Mouse (Mus musculus) urinary bladder, postnatal 4 days (tissue): ENCODE data around the gene Adamtsl1.

Experiments
- DNase-seq, 2 experiments: peaks; one replicate each; pipeline ENCODE4 v3.0.0; 2021 to 2022; ENCODE audit warnings: low spot score in 2 of 2

Gene Adamtsl1

DNA sequence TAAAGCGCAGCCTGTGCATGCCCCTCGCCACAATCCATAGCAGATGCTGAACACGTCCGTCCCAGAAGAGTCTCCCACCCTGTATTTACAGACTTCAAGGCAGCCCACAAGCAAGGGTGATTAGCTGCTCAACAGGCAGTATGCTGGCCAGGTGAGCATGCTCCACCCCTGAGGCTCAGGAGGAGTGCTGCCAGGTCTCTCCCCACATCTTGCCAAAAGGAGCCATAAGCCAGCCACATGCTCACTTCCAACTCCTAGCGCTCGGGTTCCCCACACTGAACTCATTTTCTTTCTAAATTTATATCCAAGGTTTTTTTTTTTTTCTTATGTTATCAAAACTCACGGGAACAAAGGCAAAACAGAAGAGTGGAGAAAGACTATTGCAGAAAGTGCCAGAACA is 687.8 kb downstream of the Adamtsl1 start:
- DNase-seq: no peak

DNA sequence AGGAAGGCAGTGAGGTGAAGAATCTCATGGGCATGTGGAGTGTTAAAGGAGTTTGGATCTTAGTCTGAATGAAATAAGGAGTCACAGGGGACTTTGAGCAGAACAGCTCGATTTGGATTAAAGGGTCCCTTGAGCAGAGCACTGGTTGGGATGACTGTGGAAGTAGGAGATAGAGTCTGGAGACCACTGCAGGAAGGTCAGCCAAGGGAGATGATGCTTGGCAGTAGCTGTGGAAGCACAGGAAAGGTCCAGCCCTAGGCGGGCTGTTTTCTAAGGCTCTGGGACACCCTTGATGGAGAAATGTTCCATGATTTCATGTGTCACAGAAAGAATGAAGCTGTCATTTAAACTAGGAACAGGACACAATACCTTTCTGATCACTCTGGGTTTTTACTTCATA is 689.3 kb downstream of the Adamtsl1 start:
- DNase-seq: no peak

DNA sequence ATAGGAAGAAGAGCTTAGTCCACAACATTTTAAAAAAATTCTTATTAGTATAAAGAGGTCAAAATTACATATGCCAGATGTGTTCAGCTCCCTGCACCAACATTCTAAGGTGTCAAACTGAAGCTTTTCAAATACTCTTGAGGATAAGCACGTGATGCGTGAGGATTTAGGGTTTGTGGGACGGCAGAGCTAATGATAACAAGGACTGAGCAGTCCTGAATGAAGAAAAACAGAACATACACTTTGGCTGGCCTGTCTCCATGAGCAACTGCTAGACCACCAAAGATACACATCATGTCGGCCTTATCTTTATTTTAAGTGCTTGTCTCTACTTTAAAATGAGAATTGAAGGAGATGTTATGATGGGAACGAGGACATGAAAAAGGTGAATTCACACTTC is 710.9 kb downstream of the Adamtsl1 start:
- DNase-seq: no peak

DNA sequence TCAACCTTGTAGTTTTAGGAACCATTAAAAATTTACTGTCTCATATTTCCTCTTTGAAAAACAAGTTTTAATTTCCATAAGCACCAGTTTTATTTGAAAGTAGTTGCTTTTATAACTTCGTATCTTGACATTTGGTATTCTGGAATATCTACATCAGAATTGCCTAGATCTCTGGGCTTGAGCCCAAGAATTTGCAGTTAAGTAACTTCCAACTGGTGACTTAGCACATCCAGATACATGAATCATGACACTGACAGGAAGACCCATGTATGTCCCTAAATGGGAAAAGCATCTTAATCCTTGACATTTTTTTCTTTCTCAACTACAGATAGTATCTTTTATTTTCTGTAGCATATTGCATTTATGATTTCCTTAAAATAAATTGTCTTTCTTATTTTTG is 713.1 kb downstream of the Adamtsl1 start:
- no peak for DNase-seq

DNA sequence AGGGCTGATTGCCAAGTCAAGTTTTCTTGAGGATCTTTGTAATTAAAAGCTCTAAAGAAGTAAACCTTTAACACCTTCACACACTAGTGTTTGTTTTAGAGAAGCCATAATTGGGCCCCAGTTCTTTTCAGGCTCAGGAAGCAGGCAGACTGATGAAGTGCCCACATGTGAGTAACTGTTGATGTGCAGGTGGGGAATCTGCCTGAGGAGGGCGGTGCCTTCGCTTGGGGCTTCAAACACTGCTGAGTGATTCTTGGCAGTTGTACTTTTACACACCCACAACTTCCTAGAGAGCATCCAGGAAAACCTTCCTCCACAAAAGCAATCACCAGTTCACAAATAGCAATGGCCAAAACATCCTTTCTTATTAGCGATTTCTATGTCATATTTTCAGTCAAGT is 719.2 kb downstream of the Adamtsl1 start:
- no peak for DNase-seq

DNA sequence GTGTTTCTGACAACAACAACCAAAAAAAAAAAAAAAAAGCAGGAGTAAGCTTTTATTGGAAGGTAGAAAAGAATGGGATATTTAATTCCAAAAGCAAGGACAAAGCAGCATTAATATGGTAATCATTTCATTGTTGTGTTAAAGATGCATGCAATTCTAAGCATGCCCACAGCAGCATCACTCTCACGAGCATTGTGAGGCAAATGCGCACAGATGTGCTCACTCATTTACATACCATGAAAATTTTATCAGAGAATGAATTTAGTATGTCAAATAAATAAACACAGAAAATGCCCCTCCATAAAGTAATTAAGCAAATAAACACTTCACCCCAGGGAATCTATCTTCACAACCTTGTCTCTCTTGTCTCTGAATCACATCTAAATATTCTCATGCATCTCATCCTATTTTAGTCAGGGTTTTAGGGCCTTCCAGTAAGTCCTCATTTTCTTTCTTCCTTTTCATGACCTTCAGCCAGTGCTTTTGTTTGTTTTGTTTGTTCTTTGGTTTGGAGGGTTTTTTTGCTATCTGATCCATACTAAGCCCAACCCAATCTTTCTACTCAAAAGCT is 728.0 kb downstream of the Adamtsl1 start:
- no peak for DNase-seq

DNA sequence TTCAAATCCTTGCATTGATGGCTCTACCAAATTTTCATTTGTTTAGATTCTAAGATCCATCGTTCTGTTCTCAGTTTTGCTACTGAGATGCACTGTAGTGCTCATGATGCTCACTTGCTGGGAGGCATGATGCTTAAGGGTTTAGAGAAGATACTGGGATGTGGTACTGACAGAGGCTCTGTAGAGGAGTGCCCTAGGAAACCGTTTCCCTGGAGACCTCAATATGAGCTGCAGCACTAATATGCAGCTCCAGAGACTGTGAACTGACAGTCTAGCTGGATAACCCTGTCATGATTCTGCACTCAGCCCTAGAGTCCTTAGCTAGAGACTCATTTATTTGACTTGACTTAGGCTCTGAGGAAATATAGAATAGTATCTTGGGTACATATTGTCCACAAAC is 756.1 kb downstream of the Adamtsl1 start:
- no peak for DNase-seq

DNA sequence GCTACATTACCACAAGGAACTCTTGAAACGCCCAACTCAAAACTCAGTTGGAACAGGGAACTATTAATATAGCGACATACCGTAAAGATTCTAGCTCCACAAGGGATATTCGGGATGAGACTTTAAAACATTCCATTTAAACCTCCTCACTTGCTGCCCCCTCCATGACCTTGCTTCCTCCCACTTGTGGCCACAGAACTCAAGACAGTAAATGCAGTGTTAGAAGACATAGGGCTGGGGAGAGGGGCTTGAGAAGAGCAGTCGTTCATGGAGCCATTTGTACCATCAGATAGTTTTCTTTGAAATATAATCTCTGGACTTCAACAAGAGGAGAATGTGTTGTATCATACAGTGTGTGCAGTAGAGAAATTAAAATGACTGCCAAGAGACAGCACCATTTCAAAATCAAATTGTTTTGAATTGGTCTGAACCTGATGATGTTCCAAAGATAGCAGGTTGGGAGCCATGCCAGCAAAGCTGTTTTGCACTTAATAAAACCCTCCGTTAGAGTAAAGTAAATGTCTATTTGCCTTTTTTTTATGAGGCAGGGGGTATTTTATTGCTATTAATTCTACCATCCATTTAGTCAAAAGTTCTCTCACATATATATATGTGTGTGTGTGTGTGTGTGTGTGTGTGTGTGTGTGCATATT is 759.9 kb downstream of the Adamtsl1 start:
- DNase-seq: no peak

DNA sequence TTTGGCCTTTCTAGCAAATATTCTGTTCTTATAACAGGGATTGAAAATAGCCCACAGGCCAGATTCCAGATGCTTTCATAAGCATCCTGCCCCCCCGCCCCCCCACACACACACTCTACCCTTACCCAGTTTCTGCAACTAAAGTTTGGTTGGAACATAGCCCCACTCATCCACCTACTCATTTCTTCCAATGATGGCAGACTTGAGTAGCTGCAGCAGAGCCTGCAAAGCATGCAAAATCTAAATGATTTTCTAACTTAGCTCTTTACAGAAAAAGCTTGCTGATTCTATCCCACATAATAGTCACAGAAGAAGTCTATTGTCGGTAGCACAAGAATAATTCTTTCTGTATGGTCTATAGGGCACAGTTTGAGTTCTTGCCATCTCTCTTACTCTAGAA is 760.7 kb downstream of the Adamtsl1 start:
- no peak for DNase-seq

DNA sequence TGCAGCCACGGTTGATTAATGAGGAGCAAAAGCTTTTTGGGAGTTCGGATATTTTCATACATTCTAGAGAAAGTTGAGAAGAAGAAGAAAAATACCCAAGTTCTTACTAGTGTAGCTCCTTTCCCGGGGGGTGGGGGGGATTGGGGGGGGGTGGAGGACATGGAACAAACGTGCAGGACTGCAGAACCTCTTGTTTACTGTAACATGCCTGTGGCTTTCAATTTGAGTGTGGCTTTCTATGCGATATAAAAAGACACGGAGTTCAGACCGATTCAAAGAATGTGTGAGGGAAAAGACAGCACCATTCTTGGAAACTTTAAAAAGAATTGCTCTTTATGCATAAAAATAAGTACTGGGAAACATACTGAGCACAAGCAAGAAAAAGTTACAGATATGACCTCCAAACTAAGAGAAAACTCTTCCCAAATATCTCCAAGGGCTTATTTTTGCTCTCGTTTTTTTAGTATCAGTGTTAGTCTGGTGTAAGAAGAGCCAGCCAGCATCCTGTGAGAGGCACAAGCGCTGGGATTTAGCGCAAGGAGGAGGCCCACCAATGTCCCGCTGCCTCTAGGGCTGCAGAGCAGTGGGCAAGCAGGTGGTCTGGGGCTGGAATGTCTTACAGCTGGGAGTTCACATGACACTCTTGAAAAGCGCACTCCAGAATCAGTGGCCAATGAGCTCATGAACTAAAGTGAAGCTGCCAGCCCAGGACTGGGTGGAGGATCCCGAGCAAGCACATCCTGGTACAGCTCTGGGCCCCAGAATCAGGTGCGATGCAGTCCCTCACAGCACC is 762.2 kb downstream of the Adamtsl1 start:
- DNase-seq: no peak

DNA sequence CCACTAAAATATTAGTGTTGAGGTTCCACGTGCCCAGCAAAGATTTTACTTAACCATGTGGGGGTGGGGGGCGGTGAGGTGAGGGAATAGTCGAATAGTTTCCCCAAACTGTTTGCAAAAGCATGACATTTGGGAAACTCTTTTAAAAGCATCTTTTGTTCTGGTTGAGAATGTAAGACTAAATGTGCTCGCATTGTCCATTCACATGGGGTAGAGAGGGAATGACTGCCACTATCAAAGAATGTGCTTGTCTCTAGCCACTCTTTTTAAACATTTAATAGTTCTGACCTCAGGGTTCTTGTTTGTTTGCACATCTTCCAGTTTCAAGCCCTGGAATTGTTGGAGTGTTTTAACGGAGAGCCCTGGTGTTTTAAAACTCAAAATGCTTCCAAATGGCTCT is 764.6 kb downstream of the Adamtsl1 start:
- no peak for DNase-seq

DNA sequence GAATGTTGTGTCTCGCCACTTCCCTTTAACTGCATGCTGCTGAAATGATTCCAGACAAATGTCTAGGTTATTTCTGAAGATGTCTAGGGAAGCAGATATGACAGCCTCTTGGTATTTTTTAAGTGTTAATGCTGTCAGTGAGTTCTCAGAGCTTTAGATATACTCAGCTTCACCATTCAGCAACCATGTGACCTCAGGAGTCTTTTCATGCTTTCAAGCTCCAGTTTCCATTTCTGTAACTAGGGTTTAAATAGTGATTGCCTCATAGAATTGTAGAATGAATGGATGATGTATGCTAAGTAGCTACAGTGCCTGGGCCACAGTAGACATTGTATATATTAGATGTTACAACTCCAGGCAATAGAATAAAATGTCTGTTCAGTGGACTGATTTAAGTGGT is 772.6 kb downstream of the Adamtsl1 start:
- no peak for DNase-seq

DNA sequence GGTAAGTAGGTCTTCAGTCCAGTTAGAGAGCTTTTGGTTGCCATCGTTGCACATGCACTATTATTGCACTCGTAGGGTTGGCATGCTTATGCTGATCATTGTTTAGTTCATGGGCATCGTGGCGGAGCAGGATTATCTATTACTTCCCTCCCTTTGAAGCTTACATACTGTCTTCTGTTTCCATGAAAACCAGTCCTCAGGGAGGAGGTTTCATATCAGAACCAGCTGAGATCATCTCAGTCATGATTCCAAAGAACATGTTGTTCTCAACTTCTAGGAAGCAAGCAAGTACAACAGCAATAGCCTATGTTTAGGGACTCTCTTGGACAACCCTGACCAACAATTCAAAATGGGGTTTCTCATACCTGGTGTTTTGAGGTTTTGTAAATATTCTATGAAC is 774.3 kb downstream of the Adamtsl1 start:
- DNase-seq: no peak

DNA sequence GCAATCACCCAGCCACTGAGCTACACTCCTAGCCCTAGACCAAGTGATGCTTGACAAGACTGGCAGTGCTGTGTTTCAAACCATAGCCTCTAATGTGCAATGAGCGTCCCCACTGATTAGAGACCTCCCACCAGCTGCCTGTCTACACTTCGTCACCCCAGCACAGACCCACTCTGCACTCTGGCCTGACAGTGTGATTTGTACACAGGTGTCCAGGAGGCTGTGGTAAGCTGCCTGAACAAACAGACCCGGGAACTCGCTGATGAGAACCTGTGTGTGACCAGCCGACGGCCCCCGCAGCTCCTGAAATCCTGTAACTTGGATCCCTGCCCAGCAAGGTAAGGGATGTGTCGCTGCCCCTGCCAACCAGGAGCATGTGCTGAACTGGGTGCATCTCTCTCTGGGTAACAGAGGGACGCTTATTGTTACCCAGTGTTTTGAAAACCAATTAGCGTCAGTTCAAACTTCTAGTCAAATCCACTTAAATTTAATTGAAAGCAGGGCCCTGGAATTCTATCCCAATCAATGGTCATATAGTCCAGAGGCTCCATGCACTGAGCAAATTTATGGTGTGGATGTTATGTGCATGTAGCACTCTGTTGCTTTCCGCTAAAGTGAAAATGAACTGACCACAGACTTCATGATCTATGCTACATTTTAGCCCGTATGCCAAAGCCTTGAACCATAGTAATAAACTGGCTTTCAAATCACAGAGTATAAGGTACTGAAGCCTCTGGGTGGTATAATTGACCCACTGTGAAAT is 775.7 kb downstream of the Adamtsl1 start:
- DNase-seq: no peak

DNA sequence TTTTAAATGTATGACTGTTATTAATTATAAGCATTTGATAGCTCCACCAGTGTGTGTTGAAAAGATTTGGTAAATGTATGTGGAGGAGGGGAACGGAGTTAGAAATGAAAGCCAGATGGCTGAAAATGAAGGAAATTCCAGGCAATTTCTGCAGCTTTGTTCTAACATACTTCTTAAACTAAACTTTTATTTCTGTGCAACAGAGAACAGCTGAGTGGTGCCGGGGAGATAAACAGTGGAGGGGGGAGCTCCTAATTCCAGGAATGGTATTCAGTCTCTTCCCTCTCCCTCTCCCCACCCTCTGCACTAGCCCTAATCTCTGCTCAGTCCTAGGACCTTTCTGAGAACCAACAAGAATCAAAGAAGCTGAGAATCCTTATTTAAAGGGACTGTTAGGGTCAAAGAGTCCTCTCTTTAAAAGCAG is 780.9 kb downstream of the Adamtsl1 start:
- DNase-seq: no peak

DNA sequence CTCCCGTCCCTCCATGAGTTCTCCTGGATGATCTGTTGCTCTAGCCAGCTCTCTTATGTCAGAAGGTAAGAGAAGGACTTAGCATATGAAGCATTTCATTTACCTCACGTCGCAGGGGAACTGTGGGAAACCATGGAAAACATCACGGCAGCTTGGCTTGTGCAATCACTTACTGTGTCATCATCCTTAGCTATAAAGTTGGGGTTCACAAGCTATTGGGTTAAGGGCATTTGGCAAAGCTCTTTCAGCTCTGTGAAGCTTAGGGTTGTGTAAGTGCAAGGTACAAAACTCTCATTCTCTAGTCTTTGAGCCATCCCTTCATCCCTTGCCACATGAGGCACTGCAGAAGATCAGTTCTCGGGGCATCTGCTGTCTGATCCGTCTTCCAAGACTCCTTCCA is 787.5 kb downstream of the Adamtsl1 start:
- no peak for DNase-seq

DNA sequence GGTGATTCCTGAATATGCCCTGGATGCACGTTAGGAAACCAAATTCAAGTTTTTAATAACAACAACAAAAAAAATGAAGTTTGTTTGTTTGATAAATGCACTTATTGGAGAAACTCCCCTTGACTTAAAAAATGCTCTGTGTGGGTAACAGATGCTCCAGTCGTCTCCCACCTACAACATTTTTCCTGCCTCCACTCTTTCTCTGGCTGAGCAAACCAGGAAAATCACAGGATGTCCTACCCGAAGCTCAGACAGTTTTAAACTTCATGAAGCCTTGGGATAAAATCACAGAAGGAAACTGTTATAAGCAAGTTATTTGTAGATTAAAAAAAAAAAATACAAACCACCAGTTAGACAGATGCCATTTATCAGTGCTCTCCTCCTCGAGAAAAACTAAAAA is 788.1 kb downstream of the Adamtsl1 start:
- no peak for DNase-seq

DNA sequence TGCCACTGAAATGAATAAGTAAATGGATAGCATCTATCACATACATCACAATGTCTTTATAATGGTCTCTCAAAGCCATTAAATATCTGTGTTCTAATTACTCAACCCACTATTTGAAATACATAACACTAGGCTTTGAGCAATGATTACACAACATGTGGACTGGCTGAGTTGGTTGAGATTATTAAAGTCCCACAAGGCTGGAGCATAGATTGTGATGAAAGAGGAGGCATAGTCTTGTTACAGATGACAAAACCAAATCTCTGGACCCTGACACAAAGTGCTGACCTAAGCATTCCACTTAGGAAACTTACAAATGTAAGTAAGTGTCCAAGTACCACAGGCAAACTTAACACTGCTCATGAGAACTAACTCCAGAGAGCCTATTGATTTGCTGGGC is 792.8 kb downstream of the Adamtsl1 start:
- no peak for DNase-seq

DNA sequence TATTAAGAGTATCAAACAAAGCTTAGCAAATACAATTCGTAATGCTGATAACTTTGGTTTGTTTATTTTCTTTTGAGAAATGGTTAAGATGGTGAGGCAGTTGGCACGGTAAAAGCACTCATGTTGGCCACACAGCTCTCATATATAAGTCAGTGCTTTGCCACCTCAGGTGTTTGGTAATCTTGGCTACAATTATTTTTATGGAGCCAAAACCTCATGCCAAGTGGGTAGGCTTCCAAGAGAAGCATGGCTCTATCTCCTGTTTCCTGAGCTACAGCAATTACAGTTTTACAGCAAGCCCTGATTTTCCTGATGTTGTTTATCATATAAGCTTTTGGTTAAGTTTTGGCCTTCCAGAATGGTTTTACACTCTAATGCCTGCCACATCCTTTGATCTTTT is 795.2 kb downstream of the Adamtsl1 start:
- DNase-seq: no peak

DNA sequence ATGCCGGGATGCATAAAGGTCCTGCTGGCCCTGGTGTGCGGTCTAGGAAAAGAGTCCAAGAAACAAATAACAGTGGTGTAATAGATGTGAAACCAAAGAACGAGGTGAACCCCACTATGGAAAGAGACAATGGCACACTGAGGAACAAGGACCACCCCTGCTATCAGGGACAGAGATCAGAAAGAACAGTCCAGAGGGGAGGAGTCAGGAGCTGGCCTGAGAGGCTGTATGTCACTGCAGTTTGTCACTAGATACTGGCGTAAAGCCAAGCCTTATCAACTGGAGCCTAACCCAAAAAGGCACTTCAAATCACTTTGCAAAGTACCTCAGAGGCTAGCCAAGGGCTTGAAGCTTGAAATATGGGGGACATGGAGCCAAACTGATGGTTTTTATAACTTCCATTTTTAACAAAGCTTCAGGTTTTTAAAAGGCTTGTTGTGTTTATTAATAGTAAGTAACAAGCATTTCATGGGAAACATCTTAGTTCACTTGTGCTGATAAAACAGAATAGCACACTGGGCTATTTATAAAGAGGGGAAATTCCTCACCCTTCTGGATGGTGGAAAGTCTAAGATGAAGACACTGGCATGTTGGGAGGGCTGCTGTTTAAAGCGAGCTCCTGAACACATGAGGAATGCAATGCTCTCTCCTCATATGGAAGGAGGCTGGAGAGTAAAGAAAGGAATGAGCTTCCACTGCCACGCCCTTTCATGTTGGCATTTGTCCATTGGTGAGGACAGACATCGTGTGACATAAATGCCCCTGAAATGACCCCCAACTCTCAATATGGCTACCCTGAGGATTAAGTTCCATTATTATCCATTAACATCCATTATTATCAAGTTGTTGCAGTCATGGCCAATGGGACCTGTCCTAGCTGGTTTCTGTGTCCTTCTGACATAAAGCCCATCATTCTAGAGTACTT is 797.1 kb downstream of the Adamtsl1 start:
- DNase-seq: no peak

DNA sequence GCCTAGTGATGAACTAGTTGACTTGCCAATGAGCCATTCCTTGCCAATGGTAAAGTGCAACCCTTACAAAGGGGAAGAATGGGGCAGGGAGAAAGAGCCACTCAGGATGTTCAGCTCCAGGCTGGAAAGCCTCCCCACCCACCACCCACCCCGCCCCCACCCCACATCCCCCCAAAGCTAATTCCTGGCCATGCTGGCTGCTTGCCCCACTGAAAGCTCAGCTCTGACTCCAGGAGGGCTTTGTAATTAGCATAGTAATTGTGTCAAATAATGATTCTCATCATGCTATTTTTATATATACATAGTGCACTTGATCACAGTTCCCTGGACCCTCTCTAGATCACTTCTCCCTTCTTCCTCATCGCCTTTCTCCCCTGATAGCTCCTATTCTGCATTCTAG is 798.4 kb downstream of the Adamtsl1 start:
- DNase-seq: no peak
